Mouse (Mus musculus) cerebellum, postnatal 10 days (tissue): ENCODE measurements around the gene Drosha.
"Not testable (repeated sequence)": the region's sequence is repeated elsewhere in the genome, so short reads cannot be mapped to it uniquely, and the experiment has no call there.

Source experiments
- DNase-seq, 2 experiments: peaks; one replicate each; pipeline ENCODE4 v3.0.0; 2021; ENCODE audit warnings: mixed read lengths in 2 of 2

Gene Drosha

DNA sequence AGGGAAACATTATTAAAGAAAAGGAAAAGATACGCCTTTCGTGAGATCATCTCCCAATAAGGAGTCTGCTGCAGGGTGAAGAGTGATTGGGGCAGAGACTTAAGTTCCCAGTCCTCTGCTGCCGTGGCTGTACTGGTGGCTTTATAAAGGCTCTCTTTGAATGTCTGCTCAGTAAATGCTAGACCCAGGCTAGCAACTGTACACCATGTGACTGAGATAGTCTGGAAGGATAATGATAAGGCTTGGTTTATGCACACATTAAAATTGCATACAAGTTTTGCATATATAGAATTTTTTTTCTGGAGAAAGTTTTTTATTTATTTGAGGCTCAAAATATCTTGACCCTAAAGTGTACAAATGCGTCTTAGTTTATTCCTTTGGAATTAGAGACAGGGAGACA lies 63.7 kb downstream of the Drosha start:
- DNase-seq: no peak

DNA sequence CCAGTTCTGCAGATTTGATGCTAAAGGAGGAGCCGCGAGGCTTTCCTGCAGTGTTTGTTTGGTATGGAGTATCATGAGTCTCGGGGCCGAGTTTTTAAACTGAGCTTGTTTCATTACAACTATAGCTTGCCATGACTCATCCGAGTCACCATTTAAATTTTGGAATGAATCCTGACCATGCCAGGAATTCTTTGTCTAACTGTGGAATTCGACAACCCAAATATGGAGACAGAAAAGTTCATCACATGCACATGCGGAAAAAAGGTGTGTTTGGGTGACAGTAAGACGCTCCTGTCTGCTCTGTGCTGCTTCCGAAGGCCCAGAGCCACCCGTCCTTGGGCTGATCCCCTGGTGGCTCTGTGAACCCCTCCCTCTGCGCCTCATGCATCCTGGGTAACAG lies 65.3 kb downstream of the Drosha start:
- no peak for DNase-seq

GRCm38 (mm10) chr15:12895426-12895825 lies 70.8 kb downstream of the Drosha start:
- no peak for DNase-seq

DNA sequence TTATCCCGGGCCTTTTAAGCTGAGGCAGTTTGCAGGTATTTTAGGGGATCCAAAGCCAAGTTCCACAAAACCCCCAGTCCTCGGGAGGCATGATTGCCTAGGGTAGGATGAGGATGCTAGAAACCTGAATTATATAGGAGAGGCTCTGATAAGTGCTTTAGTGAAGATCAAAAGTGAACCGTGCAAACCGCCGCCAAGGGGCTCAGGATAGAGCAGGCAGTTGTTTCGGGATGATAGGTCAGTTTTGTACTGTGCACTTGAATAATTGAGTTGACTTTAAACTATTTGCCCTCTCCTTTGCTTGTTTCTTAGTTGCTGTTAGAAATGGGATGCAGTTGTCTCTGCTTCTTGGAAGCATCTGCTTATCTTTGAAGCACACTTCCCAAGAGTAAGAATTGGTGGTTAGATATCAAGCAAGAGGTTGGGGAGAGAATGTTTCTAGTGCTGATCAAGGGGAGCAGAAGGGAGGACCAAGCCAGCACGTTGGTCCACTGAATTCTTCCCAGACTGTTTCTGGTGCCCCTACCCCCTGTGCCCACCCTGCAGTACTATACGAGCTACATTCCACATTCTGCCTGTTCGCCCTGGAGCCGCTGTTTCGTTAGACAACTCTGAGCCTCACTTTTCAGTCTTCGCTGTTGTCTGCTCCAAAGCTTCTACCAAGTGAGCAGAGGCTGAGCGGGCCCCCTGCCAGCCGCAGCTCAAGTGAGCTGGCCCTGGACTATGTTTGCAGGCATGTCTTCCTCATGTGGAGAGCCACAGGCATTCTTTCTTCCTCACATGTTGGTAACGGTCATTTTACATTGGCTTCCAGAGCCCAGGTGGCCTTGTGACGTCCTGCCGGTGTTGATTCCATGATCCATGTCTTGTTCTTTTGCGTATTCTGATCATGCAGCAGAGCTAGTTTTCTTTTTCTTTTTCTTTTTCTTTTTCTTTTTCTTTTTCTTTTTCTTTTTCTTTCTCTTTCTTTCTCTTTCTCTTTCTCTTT lies 71.7 kb downstream of the Drosha start:
- DNase-seq: no peak

- DNase-seq: no peak
Measured at GRCm38 (mm10) chr15:12897831-12898230, 73.2 kb downstream of the Drosha start.

DNA sequence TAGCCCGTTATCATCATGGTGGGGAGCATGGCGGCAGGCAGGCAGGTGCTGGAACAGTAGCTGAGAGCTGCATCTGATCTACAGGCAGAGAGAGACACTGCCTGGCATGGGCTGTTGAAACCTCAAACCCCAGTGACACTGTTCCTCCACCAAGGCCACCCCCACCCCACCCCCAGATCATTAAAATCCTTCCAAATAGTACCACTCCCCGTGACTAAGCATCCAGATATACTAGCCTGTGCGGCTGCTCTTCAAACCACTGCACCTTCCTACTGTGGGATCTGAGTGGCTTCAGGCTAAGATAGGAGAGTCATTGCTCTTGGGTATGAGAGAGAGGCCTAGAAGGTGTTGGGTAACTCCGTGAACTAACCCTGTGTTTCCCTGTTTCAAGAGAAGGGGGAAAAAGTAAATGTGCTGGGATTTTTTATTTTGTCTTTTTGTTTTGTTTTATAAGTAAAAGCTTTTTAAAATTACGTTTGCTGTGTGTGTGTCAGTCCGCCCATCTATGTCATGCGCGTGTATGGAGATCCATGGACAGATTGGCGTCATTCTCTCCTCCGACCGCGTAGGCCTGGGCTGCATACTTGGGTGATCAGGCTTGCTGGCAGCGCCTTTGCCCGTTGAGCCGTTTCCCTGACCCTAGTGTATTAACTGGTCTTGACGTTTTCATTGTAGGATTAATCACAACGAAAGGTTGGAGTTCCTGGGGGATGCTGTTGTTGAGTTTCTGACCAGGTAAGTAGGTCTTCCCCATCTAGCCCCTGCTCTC lies 76.0 kb downstream of the Drosha start:
- DNase-seq: no peak

DNA sequence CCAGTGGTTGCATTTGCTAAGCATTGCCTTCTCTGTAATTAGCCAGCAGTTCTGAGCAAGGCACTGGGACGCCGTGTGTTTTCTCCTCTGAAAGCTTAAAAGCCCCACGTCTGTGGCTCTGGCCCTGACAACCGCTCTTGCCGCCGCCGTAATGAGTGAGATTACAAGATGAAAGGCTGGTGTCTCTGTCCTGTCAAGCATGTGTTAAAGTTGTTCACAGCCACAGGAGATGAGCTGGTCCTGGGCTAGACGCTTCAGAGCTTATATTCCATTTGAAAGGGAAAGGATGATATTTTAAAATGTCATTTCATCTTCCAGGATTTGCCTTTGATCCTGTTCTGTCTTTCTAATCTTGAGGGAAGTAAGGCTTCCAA lies 76.6 kb downstream of the Drosha start:
- no peak for DNase-seq

GRCm38 (mm10) chr15:12904442-12904841 lies 79.8 kb downstream of the Drosha start:
- no peak for DNase-seq

- no peak for DNase-seq
Measured at GRCm38 (mm10) chr15:12907962-12908719, 83.5 kb downstream of the Drosha start.

GRCm38 (mm10) chr15:12908720-12909028 lies 84.1 kb downstream of the Drosha start:
- no peak for DNase-seq

- no peak for DNase-seq
Measured at GRCm38 (mm10) chr15:12909171-12909570, 84.6 kb downstream of the Drosha start.

DNA sequence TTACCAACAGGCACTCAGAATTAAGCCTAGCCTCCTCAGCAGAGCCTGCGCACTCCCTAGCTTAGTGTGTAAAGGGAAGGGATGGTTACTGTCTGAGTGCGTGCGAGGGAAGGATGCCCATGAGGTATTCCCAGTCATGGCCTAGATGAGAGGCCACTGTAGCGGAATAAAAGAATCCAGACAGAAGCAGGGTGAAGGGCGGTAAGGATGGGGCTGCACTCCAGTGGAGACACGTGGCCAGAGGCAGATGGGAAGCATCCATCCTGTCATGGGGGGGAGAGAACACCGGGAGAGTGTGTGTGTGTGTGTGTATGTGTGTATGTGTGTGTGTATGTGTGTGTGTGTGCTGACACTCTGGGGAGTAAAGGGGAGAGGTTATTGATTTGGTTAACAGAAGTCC lies 86.5 kb downstream of the Drosha start:
- peak; percentile 5 to 17 for DNase-seq

GRCm38 (mm10) chr15:12916314-12916815 lies 91.8 kb downstream of the Drosha start:
- DNase-seq: no peak

GRCm38 (mm10) chr15:12919326-12919966 lies 94.8 kb downstream of the Drosha start:
- DNase-seq: not testable (repeated sequence)

DNA sequence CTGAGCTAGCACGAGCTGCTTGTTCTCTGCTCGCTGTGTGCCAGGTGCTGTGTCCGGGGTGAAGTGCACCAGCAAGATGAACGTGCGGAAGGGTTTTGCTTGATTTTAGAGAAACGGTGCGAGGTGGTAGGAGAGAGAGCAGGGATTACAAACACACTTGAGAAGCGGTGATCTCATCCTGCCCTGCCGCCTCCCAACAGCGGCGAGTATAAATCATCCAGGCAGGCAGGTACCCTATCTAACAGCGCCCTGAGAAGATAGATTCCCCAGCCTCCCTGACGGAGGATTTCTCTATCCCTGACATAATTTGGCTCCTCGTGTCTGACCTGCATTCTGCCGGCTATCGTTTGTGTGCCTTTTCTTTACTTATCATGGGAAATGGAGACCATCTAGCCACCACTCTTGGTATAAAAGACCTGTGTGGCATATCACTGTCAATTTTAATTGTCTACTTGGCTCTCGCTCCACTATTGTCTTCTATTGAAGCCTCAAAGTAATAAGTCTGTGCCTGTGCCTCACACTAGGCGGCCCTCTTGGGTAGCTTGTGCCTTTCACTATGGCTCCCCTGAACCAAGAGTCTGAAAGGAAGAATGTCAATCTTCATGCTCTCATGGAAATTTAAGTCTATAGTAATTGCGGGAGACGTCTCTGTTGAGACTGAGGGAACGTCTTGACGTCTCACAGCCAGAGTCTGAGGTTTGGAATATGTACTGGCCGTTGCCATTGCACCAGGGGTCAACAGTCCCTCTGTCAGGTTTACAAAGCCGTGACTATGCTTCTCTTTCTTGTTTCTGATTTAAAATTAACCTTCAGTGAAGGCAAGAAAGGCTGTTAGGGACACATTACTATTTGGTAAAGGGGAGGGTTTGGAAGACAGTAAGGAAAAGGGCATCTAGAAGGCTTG lies 95.6 kb downstream of the Drosha start:
- DNase-seq: no peak

DNA sequence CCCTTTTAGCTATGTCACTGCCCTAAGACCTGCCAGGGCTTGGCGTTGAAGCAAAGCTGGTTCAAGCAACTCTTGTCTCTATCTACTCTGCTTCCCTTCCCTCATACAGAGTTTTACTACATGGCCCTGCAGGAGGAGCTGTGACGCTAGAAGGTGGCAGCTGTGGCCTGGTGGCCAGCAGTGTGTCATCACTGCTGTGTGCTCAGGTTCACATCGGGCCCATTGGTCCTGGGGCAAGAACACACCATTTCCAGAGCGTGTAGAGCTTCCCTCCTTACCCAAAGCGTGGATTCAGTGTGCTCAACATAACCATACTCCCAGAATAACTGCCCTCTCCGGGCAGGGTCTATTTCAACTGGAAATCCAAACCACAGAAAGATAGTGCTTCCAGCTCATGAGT lies 97.3 kb downstream of the Drosha start:
- DNase-seq: no peak

DNA sequence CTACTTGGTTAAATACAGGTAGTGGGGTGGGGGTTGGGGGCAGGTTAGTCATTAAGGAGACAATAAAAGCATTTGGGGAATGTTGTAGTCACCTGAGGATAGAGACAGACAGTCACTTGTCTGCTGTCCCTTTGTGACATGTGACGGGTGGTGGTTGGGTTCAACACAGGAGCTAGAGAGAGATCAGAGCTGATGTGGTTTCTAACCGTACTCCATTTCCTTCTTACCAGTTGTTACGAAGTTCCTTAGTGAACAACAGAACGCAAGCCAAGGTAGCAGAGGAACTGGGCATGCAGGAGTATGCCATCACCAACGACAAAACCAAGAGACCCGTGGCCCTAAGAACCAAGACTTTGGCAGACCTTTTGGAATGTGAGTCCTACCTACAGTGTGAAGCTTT lies 99.2 kb downstream of the Drosha start:
- DNase-seq: no peak

- no peak for DNase-seq
Measured at GRCm38 (mm10) chr15:12931481-12931880, 106.9 kb downstream of the Drosha start.

GRCm38 (mm10) chr15:12936217-12936732 lies 111.7 kb downstream of the Drosha start:
- DNase-seq: no peak

DNA sequence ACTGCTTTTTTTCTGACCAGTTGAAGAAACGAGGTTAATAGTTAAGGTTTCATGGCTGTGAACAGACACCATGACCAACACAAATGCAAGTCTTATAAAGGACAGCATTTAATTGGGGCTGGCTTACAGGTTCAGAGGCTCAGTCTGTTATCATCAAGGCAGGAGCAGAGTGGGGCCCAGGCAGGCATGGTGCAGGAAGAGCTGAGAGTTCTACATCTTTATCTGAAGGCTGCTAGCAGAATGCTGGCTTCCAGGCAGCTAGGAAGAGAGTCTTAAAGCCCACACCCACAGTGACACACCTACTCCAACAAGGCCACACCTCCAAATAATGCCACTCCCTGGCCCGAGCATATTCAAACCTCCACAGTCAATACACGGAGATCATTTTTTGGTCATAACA lies 112.7 kb downstream of the Drosha start:
- not testable (repeated sequence) for DNase-seq

GRCm38 (mm10) chr15:12941106-12941505 lies 116.5 kb downstream of the Drosha start:
- DNase-seq: no peak
